Mouse (Mus musculus) stomach, embryonic 14.5 days (tissue): ENCODE results near the gene 1700018B08Rik. TPM values are rescaled to one million over a fixed set of nuclear protein-coding genes. Genes with fewer than 3 reads are reported as not detected.

Source experiments
- ATAC-seq: fragments of 200-750 bp; cut with Nextera tagmentation; 2 replicates; pipeline ENCODE4 v1.8.0; 2017; ENCODE audit warnings: low read depth, moderate TSS enrichment; ENCODE audit not compliant: insufficient number of reproducible peaks, insufficient read depth, low FRiP score
- H3K27ac ChIP-seq: fragments of 300-500 bp; sonication (generic); 2 replicates; pipeline ENCODE4 v1.5.1; 2014; ENCODE audit warnings: mild to moderate bottlenecking, low read length, moderate library complexity, mixed read lengths
- H3K27me3 ChIP-seq: fragments of 300-500 bp; sonication (generic); 2 replicates; pipeline ENCODE4 v1.6.1; 2014; ENCODE audit warnings: low read length, control low read depth, mixed read lengths; ENCODE audit not compliant: control insufficient read depth, insufficient read depth
- H3K36me3 ChIP-seq: fragments of 300-500 bp; sonication (generic); 2 replicates; pipeline ENCODE4 v1.6.1; 2014; ENCODE audit warnings: mild to moderate bottlenecking, control low read depth, low read length, moderate library complexity, mixed read lengths; ENCODE audit not compliant: control insufficient read depth, insufficient read depth
- H3K4me1 ChIP-seq: fragments of 300-500 bp; sonication (generic); 2 replicates; pipeline ENCODE4 v1.6.1; 2014; ENCODE audit warnings: low read length, control low read depth, mixed read lengths; ENCODE audit not compliant: control insufficient read depth, insufficient read depth
- H3K4me2 ChIP-seq: fragments of 300-500 bp; sonication (generic); replicated peaks from 2 replicates; pipeline ENCODE4 v1.6.1; 2014; ENCODE audit warnings: low read depth, low read length, control low read depth
- H3K4me3 ChIP-seq: fragments of 300-500 bp; sonication (generic); 2 replicates; pipeline ENCODE4 v1.5.1; 2014; ENCODE audit warnings: low read depth, low read length, control low read depth
- H3K9ac ChIP-seq: fragments of 300-500 bp; sonication (generic); replicated peaks from 2 replicates; pipeline ENCODE4 v1.6.1; 2014; ENCODE audit warnings: low read depth, mild to moderate bottlenecking, control low read depth, low read length, moderate library complexity, mixed read lengths
- H3K9me3 ChIP-seq: fragments of 300-500 bp; sonication (generic); 2 replicates; pipeline ENCODE4 v1.6.1; 2016; ENCODE audit warnings: low read depth, low read length, control low read depth; ENCODE audit not compliant: control insufficient read depth
- WGBS: fragments of 180-500 bp; shearing (Covaris S2); extraction: QIAGEN DNeasy Blood & Tissue Kit; methylation state at CpG from one replicate; pipeline ENCODE4 v1.1.7; 2014; 5-methylcytosine and 5-hydroxymethylcytosine counted together
- polyA plus RNA-seq: library from polyadenylated mRNA; unstranded; fragments of >200 nt; fragmentation: Nextera tagmentation; extraction: Ambion mirVana; gene quantifications from 2 replicates; pipeline ENCODE4 v1.2.1, GENCODE M21; 2014

1700018B08Rik gene
- polyA plus RNA-seq, 1 experiment from 2014 or later, result not detected

GRCm38 (mm10) chr8:121558538-121558937 lies 14.4 kb upstream of the 1700018B08Rik start:
- Histone ChIP-seq H3K4me1 (no peaks in the 10 kb centered on the region), H3K27me3 (no peaks in the 10 kb centered on the region), H3K4me3 (no peak overlapping the region), H3K36me3 (peaks cover 24% of the 10 kb centered on the region), H3K27ac (no peak overlapping the region), H3K9ac (no peak overlapping the region), H3K9me3 (no peaks in the 10 kb centered on the region), H3K4me2 (no peak overlapping the region)
- WGBS, result 89% methylated on average over 16 of the region's 16 CpGs
- no peak for ATAC-seq

DNA sequence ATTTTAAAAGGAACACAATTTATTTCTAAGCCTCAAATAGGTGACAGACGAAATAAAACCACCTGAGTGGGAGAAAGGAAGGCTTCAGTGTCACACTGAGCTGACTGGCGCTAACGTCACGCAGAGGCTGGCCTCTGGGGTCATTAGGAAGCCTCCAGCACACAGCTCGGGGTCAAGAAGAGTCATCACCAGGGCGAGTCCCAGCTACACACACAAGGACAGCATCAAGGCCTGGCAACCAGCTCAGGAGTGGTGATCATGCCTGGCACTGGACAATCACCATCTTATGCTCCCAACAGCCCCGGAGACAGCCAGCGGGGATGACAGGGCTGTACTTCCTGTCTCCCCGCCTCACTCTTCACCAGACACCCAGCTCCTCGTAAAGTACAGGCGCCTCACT lies 13.6 kb upstream of the 1700018B08Rik start:
- WGBS, result 85% methylated on average over 11 of the region's 11 CpGs
- H3K36me3 ChIP-seq, result peaks cover 28% of the 10 kb centered on the region
- ATAC-seq, result no peak

DNA sequence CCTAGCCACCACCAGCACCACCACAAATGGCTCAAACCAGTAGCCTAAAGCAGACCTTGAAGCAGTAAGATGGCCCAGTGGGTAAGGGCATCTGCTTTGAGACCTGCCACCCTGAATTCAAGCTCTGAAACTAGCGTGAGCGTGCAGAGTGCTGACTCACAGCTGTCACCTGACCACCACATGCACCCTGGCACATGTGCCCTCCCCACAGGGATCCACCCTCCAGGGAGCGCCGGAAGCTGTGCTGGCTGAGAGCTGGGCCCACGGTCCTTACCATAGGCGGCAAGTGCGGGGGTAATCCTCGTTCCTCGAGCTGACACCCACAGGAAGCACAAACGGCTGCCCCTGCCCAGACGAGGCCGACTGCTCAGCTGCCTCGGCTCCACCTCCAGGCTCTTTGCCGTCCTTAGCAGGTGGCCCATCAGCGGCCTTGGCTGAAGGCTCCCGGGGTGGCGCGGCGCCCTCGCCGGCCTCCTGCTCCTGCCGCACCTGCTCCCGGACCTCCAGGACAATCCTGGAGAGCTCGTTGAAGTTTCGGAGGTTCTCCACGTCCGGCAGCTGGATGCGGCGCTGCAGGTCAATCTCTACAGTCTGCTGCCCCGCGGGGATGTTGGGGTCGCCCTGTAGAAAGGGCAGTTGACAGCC lies 9.8 kb upstream of the 1700018B08Rik start:
- ATAC-seq, result no peak
- Histone ChIP-seq H3K4me1 (no peaks in the 10 kb centered on the region), H3K9ac (no peak overlapping the region), H3K4me2 (no peak overlapping the region), H3K27ac (no peak overlapping the region), H3K9me3 (no peaks in the 10 kb centered on the region), H3K36me3 (peaks cover 42% of the 10 kb centered on the region), H3K27me3 (no peaks in the 10 kb centered on the region), H3K4me3 (no peak overlapping the region)
- 96% methylated on average over 32 of the region's 32 CpGs for WGBS

More for the DNA sequence above, 13.6 kb upstream of the 1700018B08Rik start:
- Histone ChIP-seq H3K27me3 (no peaks in the 10 kb centered on the region), H3K4me1 (no peaks in the 10 kb centered on the region), H3K9me3 (no peaks in the 10 kb centered on the region), H3K4me2 (no peak overlapping the region), H3K27ac (no peak overlapping the region), H3K4me3 (no peak overlapping the region), H3K9ac (no peak overlapping the region)

DNA sequence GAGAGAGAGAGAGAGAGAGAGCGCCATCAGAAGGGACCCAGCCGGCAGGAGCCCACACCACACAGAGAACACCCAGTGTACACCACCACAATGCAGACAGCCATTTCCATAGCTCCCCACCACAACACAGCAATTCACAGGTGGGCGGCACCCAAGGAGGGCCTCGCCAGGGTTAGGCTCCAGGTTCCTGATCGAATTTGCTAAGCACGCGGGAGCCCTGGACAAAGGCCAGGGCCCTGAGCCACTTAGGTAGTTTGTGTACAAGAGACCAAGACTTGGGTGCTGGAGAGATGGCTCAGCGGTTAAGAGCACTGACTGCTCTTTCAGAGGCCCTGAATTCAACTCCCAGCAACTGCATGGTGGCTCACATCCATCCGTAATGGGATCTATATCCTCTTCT lies 8.4 kb upstream of the 1700018B08Rik start:
- H3K27me3 ChIP-seq, result no peaks in the 10 kb centered on the region
- WGBS, result 84% methylated on average over 9 of the region's 9 CpGs
- no peak overlapping the region for H3K4me2 ChIP-seq
- no peaks in the 10 kb centered on the region for H3K4me1 ChIP-seq
- H3K9me3 ChIP-seq, result no peaks in the 10 kb centered on the region
- ATAC-seq, result no peak
- H3K36me3 ChIP-seq, result peaks cover 36% of the 10 kb centered on the region
- no peak overlapping the region for H3K4me3 ChIP-seq
- H3K9ac ChIP-seq, result no peak overlapping the region
- H3K27ac ChIP-seq, result no peak overlapping the region

- Histone ChIP-seq H3K9me3 (no peaks in the 10 kb centered on the region), H3K36me3 (peaks cover 36% of the 10 kb centered on the region), H3K4me2 (no peak overlapping the region), H3K4me1 (no peaks in the 10 kb centered on the region), H3K4me3 (no peak overlapping the region), H3K27ac (no peak overlapping the region), H3K9ac (no peak overlapping the region), H3K27me3 (no peaks in the 10 kb centered on the region)
- WGBS, result 67% methylated on average over 24 of the region's 24 CpGs
- ATAC-seq, result no peak
Measured at GRCm38 (mm10) chr8:121551065-121551985, 7.2 kb upstream of the 1700018B08Rik start.

DNA sequence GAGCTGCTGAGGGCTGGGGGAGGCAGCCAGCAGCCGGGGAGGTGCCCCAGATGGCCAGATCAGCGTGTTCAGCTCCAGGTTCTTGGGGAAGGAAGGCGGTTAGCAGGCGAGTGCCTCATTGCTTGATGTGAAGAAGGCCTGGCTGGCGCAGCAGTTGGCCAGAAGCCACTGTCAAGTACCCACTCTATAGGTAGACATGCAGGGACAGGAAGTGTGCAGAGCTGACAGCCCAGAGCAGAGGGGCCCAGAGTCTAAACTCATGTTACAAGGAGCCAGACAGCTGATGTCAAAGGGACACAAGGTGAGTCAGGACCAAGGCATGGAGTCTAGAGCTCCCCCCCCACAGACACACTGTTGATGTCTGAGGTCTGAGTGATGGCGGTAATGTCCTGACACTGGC lies 5.9 kb upstream of the 1700018B08Rik start:
- ATAC-seq, result no peak
- H3K27me3 ChIP-seq, result no peaks in the 10 kb centered on the region
- 84% methylated on average over 6 of the region's 6 CpGs for whole genome bisulfite sequencing
- H3K4me2 ChIP-seq, result no peak overlapping the region
- no peaks in the 10 kb centered on the region for H3K4me1 ChIP-seq
- H3K9ac ChIP-seq, result no peak overlapping the region
- no peaks in the 10 kb centered on the region for H3K9me3 ChIP-seq
- H3K36me3 ChIP-seq, result peaks cover 36% of the 10 kb centered on the region
- H3K4me3 ChIP-seq, result no peak overlapping the region
- H3K27ac ChIP-seq, result no peak overlapping the region

DNA sequence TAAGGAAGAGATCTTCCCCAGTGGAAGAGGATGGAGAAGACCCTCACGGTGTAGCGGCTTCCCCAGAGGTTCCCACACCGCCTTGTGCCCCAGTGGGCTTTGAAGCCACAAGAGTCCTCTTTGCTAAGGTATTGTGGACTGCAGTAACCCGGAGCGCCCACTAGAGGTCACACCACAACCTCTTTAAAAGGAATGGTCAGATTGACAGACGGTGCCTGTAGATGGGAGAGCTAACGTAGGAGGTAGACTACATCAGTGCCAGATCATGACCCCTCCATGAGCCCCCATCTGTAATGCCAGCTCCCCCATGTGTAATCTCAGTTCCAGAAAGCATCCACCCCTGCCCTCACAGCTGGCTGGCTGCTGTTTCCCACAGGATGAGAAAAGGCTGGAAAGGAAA lies 3.0 kb upstream of the 1700018B08Rik start:
- Histone ChIP-seq H3K9ac (no peak overlapping the region), H3K4me1 (peaks cover 3% of the 10 kb centered on the region; the same call in 1 of the 2 replicates), H3K36me3 (peaks cover 15% of the 10 kb centered on the region), H3K27me3 (no peaks in the 10 kb centered on the region), H3K27ac (no peak overlapping the region), H3K9me3 (no peaks in the 10 kb centered on the region), H3K4me2 (no peak overlapping the region), H3K4me3 (no peak overlapping the region)
- 9% methylated on average over 7 of the region's 7 CpGs for WGBS
- no peak for ATAC-seq

GRCm38 (mm10) chr8:121544936-121545335 lies 816 bp upstream of the 1700018B08Rik start:
- Histone ChIP-seq H3K27me3 (no peaks in the 10 kb centered on the region), H3K9me3 (no peaks in the 10 kb centered on the region), H3K36me3 (peaks cover 3% of the 10 kb centered on the region; the same call in 1 of the 2 replicates), H3K9ac (no peak overlapping the region), H3K27ac (no peak overlapping the region), H3K4me2 (no peak overlapping the region), H3K4me3 (no peak overlapping the region), H3K4me1 (peaks cover 3% of the 10 kb centered on the region; the same call in 1 of the 2 replicates)
- ATAC-seq, result no peak
- 69% methylated on average over 11 of the region's 11 CpGs for WGBS
